Mouse (Mus musculus) stomach, postnatal 0 days (tissue): ENCODE results near the gene Rprd1b. TPM values are rescaled to one million over a fixed set of nuclear protein-coding genes. Genes with fewer than 3 reads are reported as not detected.
A peak's percentile ranks its signal among the peaks of the same experiment; 100 is the strongest.

Experiments
- ATAC-seq: fragments of 200-750 bp; cut with Nextera tagmentation; 2 replicates; pipeline ENCODE4 v1.8.0; 2017; ENCODE audit not compliant: low FRiP score, low TSS enrichment
- DNase-seq: peaks from one replicate; pipeline ENCODE4 v3.0.0-alpha.2; 2016; ENCODE audit warnings: low spot score
- H3K27ac ChIP-seq: fragments of 300-500 bp; sonication (generic); replicated peaks from 2 replicates; pipeline ENCODE4 v1.5.1; 2014; ENCODE audit warnings: mild to moderate bottlenecking, control low read depth
- H3K27me3 ChIP-seq: fragments of 300-500 bp; sonication (generic); 2 replicates; pipeline ENCODE4 v1.6.1; 2014; ENCODE audit warnings: low read length; ENCODE audit not compliant: control insufficient read depth, insufficient read depth
- H3K36me3 ChIP-seq: fragments of 300-500 bp; sonication (generic); 2 replicates; pipeline ENCODE4 v1.6.1; 2014; ENCODE audit warnings: low read length, mixed read lengths; ENCODE audit not compliant: control insufficient read depth, insufficient read depth
- H3K4me1 ChIP-seq: fragments of 300-500 bp; sonication (generic); replicated peaks from 2 replicates; pipeline ENCODE4 v1.6.1; 2014; ENCODE audit warnings: antibody characterized with exemption; ENCODE audit not compliant: control insufficient read depth, insufficient read depth
- H3K4me2 ChIP-seq: fragments of 300-500 bp; sonication (generic); replicated peaks from 2 replicates; pipeline ENCODE4 v1.6.1; 2014; ENCODE audit warnings: low read depth, mild to moderate bottlenecking, control low read depth, moderate library complexity
- H3K4me3 ChIP-seq: fragments of 300-500 bp; sonication (generic); 2 replicates; pipeline ENCODE4 v1.5.1; 2014; ENCODE audit warnings: low read depth, low read length, control low read depth
- H3K9ac ChIP-seq: fragments of 300-500 bp; sonication (generic); 2 replicates; pipeline ENCODE4 v1.6.1; 2014; ENCODE audit warnings: mild to moderate bottlenecking, low read length, control low read depth, mixed read lengths
- H3K9me3 ChIP-seq: fragments of 300-500 bp; sonication (generic); 2 replicates; pipeline ENCODE4 v1.6.1; 2016; ENCODE audit warnings: low read length; ENCODE audit not compliant: control insufficient read depth
- CTCF ChIP-seq: IDR thresholded peaks from 2 replicates; pipeline ENCODE4 v1.5.1; 2016; ENCODE audit warnings: antibody characterized with exemption, low read depth, mild to moderate bottlenecking, moderate library complexity
- EP300 ChIP-seq: optimal IDR thresholded peaks from 2 replicates; pipeline ENCODE3; 2016; ENCODE audit warnings: antibody characterized with exemption
- WGBS: fragments of 180-500 bp; shearing (Covaris S2); extraction: QIAGEN DNeasy Blood & Tissue Kit; methylation state at CpG from one replicate; pipeline ENCODE4 v1.1.7; 2014; 5-methylcytosine and 5-hydroxymethylcytosine counted together
- polyA plus RNA-seq: library from polyadenylated mRNA; unstranded; fragments of >200 nt; fragmentation: Nextera tagmentation; extraction: Ambion mirVana; gene quantifications from 2 replicates; pipeline ENCODE4 v1.2.1, GENCODE M21; 2015

Rprd1b gene
- polyA plus RNA-seq, 1 experiment from 2014 or later, result 20.3 TPM

DNA sequence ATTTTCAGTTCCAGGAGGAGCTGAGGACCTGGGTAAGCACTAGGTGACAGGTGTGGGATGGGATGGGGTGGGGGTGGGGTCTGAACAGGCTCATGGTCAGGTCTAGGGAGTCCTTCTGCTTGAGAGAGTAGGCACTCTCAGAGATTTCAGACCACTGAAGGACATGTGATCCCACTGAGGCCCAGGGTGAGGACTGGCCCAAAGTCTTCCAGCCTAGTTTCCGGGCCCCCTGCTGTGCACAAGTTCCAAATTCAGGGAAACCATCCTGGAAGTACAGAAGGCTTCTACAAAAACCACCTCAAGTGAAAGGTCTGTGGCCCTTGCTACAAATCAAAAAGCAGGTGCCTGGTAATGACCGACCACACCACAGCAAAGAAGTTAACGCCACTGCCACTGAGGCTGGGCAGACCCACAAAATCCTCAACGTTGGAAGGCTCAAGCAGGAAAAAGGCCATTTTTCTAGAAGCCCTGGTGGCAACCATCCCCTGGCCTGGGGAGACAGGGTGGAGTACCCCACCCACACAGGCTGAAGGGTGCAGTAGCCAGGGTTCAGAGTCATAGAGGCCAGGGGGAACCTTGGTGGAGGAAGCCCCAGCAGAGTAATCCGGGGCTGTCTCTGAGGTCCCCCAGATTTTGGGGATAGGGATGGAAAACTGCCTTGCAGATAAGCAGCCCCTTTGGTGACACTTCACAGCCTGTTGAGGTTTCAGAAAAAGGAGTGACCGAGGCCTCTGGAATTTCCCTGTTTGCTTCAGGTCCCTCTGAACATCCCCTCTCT lies 116.6 kb downstream of the Rprd1b start:
- 60% methylated on average over 6 of the region's 6 CpGs for WGBS
- DNase-seq (no peak), ATAC-seq (no peak)
- H3K9me3 ChIP-seq, result no peaks in the 10 kb centered on the region
- 0 out of 2 replicates have a peak overlapping the region, but pooled peaks have one; percentile 49 for H3K27ac ChIP-seq
- H3K9ac ChIP-seq, result peak overlapping the region; percentile 77
- peak overlapping the region; percentile 58 for H3K4me3 ChIP-seq
- H3K36me3 ChIP-seq, result no peaks in the 10 kb centered on the region
- TF ChIP-seq CTCF (no peak), EP300 (no peak)
- H3K27me3 ChIP-seq, result no peaks in the 10 kb centered on the region
- H3K4me2 ChIP-seq, result peak overlapping the region; percentile 66
- H3K4me1 ChIP-seq, result peaks cover 12% of the 10 kb centered on the region; the same call in 1 of the 2 replicates

DNA sequence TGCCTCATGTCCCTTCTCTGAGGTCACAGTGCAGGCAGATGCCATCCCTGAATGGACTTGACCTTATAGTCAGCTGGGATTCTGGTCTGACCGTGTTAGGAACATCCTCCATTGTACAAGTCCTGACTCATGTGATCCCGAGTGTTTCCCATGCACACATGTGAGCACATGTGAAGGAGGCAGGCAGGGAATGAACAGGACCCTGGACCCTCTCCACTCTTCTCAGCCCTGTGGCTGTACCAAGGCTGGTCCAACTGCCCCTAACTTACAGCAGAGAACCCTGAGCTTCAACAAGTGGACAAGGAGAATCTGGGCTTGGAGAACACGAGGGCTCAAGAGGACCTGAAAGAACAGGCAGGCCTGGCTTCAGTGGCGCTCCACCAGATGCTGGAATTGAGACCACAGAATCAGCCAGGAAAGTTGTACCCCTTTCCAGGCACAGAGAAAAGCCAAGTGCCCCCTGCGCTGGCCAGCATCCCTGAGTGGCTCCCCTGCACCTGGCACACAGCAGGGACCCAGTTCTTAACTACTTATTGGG lies 117.3 kb downstream of the Rprd1b start:
- peak overlapping the region; percentile 77 for H3K9ac ChIP-seq
- no peaks in the 10 kb centered on the region for H3K27me3 ChIP-seq
- DNase-seq (no peak), ATAC-seq (0 out of 2 replicates have a peak, but pooled peaks have one; percentile 2)
- TF ChIP-seq CTCF (no peak), EP300 (no peak)
- H3K27ac ChIP-seq, result peak overlapping the region; percentile 80
- H3K9me3 ChIP-seq, result no peaks in the 10 kb centered on the region
- 38% methylated on average over 5 of the region's 5 CpGs for WGBS
- peaks cover 10% of the 10 kb centered on the region; the same call in 1 of the 2 replicates for H3K4me1 ChIP-seq
- peak overlapping the region; percentile 66 for H3K4me2 ChIP-seq
- H3K36me3 ChIP-seq, result no peaks in the 10 kb centered on the region
- peak overlapping the region; percentile 58 for H3K4me3 ChIP-seq

DNA sequence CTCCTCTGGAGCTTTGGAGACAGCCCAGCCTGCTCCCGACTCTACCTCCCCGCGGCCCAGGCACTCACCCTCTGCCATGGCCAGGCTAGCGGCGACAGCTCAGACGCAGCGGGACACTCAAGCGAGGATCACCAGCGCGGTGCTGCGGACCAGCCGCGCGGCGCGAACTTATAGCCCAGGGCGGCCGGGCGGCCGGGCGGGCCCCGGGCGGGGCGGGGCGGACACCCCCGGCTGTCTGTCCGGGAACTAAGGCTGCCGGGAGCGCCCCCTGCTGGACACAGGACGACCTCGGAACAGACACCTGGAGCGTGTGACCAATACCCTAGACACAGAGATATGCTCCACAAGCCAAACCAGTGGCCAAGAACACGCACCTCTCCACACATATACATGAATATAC lies 117.9 kb downstream of the Rprd1b start, which contains the start of gene Tgm2:
Tgm2 (minus strand) TSS at position 214 of the 400 bp plus-strand sequence.
- peak; percentile 77 for TF ChIP-seq CTCF
- no peak for TF ChIP-seq EP300
- ATAC-seq, result peak; percentile 84
- Histone ChIP-seq H3K4me1 (peaks cover 7% of the 10 kb centered on the region; the same call in 1 of the 2 replicates), H3K4me2 (peak within 1 kb of the TSS; percentile 66), H3K27ac (peak within 1 kb of the TSS; percentile 80), H3K4me3 (peak within 1 kb of the TSS; percentile 58), H3K36me3 (no peaks in the 10 kb centered on the region), H3K27me3 (no peaks in the 10 kb centered on the region), H3K9me3 (no peaks in the 10 kb centered on the region), H3K9ac (peak within 1 kb of the TSS; percentile 77)
- peak; percentile 94 for DNase-seq
- 3% methylated on average over 31 of the region's 33 CpGs for WGBS

DNA sequence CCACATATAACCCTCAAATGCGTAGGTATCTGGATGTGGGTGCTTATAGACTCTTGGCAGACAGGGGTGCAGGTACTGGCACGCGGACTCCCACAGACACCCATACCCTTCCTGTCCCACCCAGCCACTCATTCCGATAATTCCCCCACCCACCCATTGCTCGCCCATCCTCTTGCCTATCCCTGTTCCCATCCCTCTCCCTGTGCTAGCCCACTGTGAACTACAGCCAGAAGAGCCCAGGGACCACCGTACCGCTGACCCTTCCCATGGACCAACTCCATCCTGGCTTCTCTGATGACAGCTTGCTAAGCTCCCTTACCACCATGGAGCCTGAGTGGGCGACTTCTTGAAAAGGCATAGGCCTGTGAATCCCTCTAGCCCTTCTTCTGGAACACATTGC lies 118.7 kb downstream of the Rprd1b start:
- ATAC-seq (no peak), DNase-seq (no peak)
- 0 out of 2 replicates have a peak, but pooled peaks cover 6% of the 10 kb centered on the region for H3K4me1 ChIP-seq
- TF ChIP-seq CTCF (no peak), EP300 (no peak)
- 93% methylated on average over 8 of the region's 8 CpGs for WGBS
- no peak overlapping the region for H3K27ac ChIP-seq
- no peaks in the 10 kb centered on the region for H3K27me3 ChIP-seq
- H3K9me3 ChIP-seq, result no peaks in the 10 kb centered on the region
- no peak overlapping the region for H3K4me2 ChIP-seq
- no peaks in the 10 kb centered on the region for H3K36me3 ChIP-seq
- no peak overlapping the region for H3K4me3 ChIP-seq
- no peak overlapping the region for H3K9ac ChIP-seq

DNA sequence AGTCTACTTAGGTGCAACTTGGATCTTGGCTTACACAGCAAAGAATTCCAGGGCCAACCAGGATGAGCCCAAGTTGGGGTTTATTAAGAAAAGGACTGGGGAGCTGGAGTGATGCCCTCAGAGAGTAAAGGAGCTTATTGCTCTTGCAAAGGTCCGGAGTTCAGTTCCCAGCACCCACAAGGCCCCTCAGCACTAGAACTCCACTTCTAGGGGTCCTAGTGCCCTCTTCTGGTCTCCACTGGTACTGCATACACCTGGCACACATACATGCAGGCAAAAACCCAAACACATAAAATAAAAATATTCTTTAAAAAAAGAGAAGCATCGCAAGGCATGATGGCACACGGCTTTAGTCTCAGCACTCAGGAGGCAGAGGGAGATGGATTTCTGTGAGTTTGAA lies 122.8 kb downstream of the Rprd1b start:
- 92% methylated on average over 3 of the region's 3 CpGs for WGBS
- ATAC-seq, result no peak
- no peak overlapping the region for H3K9ac ChIP-seq
- H3K4me2 ChIP-seq, result no peak overlapping the region
- H3K36me3 ChIP-seq, result no peaks in the 10 kb centered on the region
- H3K4me3 ChIP-seq, result no peak overlapping the region
- no peak for DNase-seq
- no peaks in the 10 kb centered on the region for H3K4me1 ChIP-seq
- no peaks in the 10 kb centered on the region for H3K9me3 ChIP-seq
- TF ChIP-seq EP300 (no peak), CTCF (peak; percentile 55)
- no peak overlapping the region for H3K27ac ChIP-seq
- H3K27me3 ChIP-seq, result no peaks in the 10 kb centered on the region

DNA sequence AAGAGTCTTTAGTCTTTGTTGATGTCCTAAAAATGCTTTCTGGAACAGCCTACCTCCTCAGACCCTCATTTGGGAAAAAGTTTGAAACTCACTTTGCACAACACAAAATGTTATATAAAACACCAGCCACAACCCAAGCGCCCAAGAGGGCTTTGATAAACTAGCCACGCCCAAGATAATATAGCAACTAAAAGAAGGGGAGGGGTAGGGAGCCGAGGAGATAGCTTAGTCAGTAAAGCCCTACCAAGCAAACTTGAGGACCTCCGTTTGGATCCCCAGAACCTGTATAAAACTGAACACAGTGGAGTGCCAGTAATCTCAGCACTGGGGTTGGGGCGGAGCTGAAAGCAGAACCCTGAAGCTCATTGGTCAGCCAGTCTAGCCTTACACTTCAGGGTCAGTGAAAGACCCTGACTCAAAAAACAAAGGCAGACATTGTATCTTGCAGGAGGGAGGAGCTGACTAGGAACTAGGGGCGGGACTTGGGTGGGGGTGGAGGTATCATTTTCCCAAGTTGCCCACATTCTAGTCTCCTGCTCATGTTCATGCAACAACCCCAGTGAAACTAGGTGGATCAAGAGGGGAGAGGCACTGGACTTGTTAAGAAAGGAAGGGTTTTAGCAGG lies 124.5 kb downstream of the Rprd1b start:
- 34% methylated on average over 6 of the region's 6 CpGs for WGBS
- Histone ChIP-seq H3K27ac (no peak overlapping the region), H3K4me3 (no peak overlapping the region), H3K9ac (no peak overlapping the region), H3K4me1 (no peaks in the 10 kb centered on the region), H3K4me2 (no peak overlapping the region), H3K27me3 (no peaks in the 10 kb centered on the region), H3K9me3 (no peaks in the 10 kb centered on the region), H3K36me3 (no peaks in the 10 kb centered on the region)
- DNase-seq, result no peak
- ATAC-seq, result no peak
- TF ChIP-seq CTCF (no peak), EP300 (no peak)
